Mouse (Mus musculus): Measurements from ENCODE around the gene Lcn11.

Lcn11 gene

GRCm38 (mm10) chr2:25828344-25828947 lies 51.6 kb downstream of the Lcn11 start:
- DNase-seq (ENCODE audit: low spot score): no peak

Measured in embryo, embryonic 10.5 days (tissue).